Mouse (Mus musculus): ENCODE results near the gene Nenf. TPM values are rescaled to one million over a fixed set of nuclear protein-coding genes. Genes with fewer than 3 reads are reported as not detected.
A peak's percentile ranks its signal among the peaks of the same experiment; 100 is the strongest.

Nenf gene
- polyA plus RNA-seq, 1 experiment from 2014 or later = 60.1 TPM

GRCm38 (mm10) chr1:191313158-191313557, 4.8 kb downstream of the Nenf start:
- H3K9me3 ChIP-seq (ENCODE audit: control insufficient read depth, low read length) = no peaks in the 10 kb centered on the region
- ATAC-seq (ENCODE audit: insufficient number of reproducible peaks, low FRiP score, low TSS enrichment, low read depth) = no peak
- H3K36me3 ChIP-seq (ENCODE audit: control insufficient read depth, insufficient read depth, low read length) = no peaks in the 10 kb centered on the region
- WGBS = 72% methylated on average over 6 of the region's 6 CpGs
- no peak overlapping the region for H3K27ac ChIP-seq (replicated peaks; ENCODE audit: low read depth, low read length)
- no peak overlapping the region for H3K9ac ChIP-seq (ENCODE audit: low read length)
- peak overlapping the region; percentile 41 for H3K4me2 ChIP-seq (ENCODE audit: low read depth, severe bottlenecking)
- H3K27me3 ChIP-seq (ENCODE audit: control insufficient read depth, insufficient read depth, low read length) = no peaks in the 10 kb centered on the region
- peak overlapping the region; percentile 36; the same call in 1 of the 2 replicates for H3K4me3 ChIP-seq (ENCODE audit: low read depth, low read length)
- DNase-seq (ENCODE audit: low spot score) = no peak
- peaks cover 4% of the 10 kb centered on the region; the same call in 1 of the 2 replicates for H3K4me1 ChIP-seq (ENCODE audit: control insufficient read depth, insufficient read depth, low read length)

GRCm38 (mm10) chr1:191312513-191312941, 5.5 kb downstream of the Nenf start:
- DNase-seq (ENCODE audit: low spot score) = peak; percentile 90
- ATAC-seq (ENCODE audit: insufficient number of reproducible peaks, low FRiP score, low TSS enrichment, low read depth) = peak; percentile 80
- H3K4me3 ChIP-seq (ENCODE audit: low read depth, low read length) = peak overlapping the region; percentile 36
- 2% methylated on average over 14 of the region's 14 CpGs for WGBS
- no peak overlapping the region for H3K27ac ChIP-seq (replicated peaks; ENCODE audit: low read depth, low read length)
- no peaks in the 10 kb centered on the region for H3K27me3 ChIP-seq (ENCODE audit: control insufficient read depth, insufficient read depth, low read length)
- no peaks in the 10 kb centered on the region for H3K9me3 ChIP-seq (ENCODE audit: control insufficient read depth, low read length)
- no peaks in the 10 kb centered on the region for H3K36me3 ChIP-seq (ENCODE audit: control insufficient read depth, insufficient read depth, low read length)
- H3K4me2 ChIP-seq (ENCODE audit: low read depth, severe bottlenecking) = peak overlapping the region; percentile 41
- peaks cover 4% of the 10 kb centered on the region; the same call in 1 of the 2 replicates for H3K4me1 ChIP-seq (ENCODE audit: control insufficient read depth, insufficient read depth, low read length)
- H3K9ac ChIP-seq (ENCODE audit: low read length) = peak overlapping the region; percentile 38

GRCm38 (mm10) chr1:191311296-191311898, 6.6 kb downstream of the Nenf start:
- no peak for ATAC-seq (ENCODE audit: insufficient number of reproducible peaks, low FRiP score, low TSS enrichment, low read depth)
- no peak overlapping the region for H3K27ac ChIP-seq (replicated peaks; ENCODE audit: low read depth, low read length)
- no peaks in the 10 kb centered on the region for H3K9me3 ChIP-seq (ENCODE audit: control insufficient read depth, low read length)
- no peak for DNase-seq (ENCODE audit: low spot score)
- 0 out of 2 replicates have a peak, but pooled peaks cover 4% of the 10 kb centered on the region for H3K4me1 ChIP-seq (ENCODE audit: control insufficient read depth, insufficient read depth, low read length)
- H3K27me3 ChIP-seq (ENCODE audit: control insufficient read depth, insufficient read depth, low read length) = no peaks in the 10 kb centered on the region
- no peak overlapping the region for H3K4me2 ChIP-seq (ENCODE audit: low read depth, severe bottlenecking)
- H3K4me3 ChIP-seq (ENCODE audit: low read depth, low read length) = no peak overlapping the region
- H3K36me3 ChIP-seq (ENCODE audit: control insufficient read depth, insufficient read depth, low read length) = no peaks in the 10 kb centered on the region
- no peak overlapping the region for H3K9ac ChIP-seq (ENCODE audit: low read length)
- 80% methylated on average over 4 of the region's 4 CpGs for WGBS

- Histone ChIP-seq H3K27ac (replicated peaks; ENCODE audit: low read depth, low read length) (no peak overlapping the region), H3K4me2 (ENCODE audit: low read depth, severe bottlenecking) (no peak overlapping the region), H3K4me1 (ENCODE audit: control insufficient read depth, insufficient read depth, low read length) (no peaks in the 10 kb centered on the region), H3K27me3 (ENCODE audit: control insufficient read depth, insufficient read depth, low read length) (no peaks in the 10 kb centered on the region), H3K9me3 (ENCODE audit: control insufficient read depth, low read length) (no peaks in the 10 kb centered on the region), H3K9ac (ENCODE audit: low read length) (no peak overlapping the region), H3K36me3 (ENCODE audit: control insufficient read depth, insufficient read depth, low read length) (no peaks in the 10 kb centered on the region), H3K4me3 (ENCODE audit: low read depth, low read length) (no peak overlapping the region)
- no peak for ATAC-seq (ENCODE audit: insufficient number of reproducible peaks, low FRiP score, low TSS enrichment, low read depth)
- 78% methylated on average over 9 of the region's 9 CpGs for WGBS
- no peak for DNase-seq (ENCODE audit: low spot score)
Observed at GRCm38 (mm10) chr1:191307766-191308455, 10.1 kb downstream of the Nenf start.

- no peaks in the 10 kb centered on the region for H3K27me3 ChIP-seq (ENCODE audit: control insufficient read depth, insufficient read depth, low read length)
- 89% methylated on average over 9 of the region's 9 CpGs for WGBS
- H3K4me2 ChIP-seq (ENCODE audit: low read depth, severe bottlenecking) = no peak overlapping the region
- ATAC-seq (ENCODE audit: insufficient number of reproducible peaks, low FRiP score, low TSS enrichment, low read depth) = no peak
- no peaks in the 10 kb centered on the region for H3K9me3 ChIP-seq (ENCODE audit: control insufficient read depth, low read length)
- no peak overlapping the region for H3K4me3 ChIP-seq (ENCODE audit: low read depth, low read length)
- H3K36me3 ChIP-seq (ENCODE audit: control insufficient read depth, insufficient read depth, low read length) = no peaks in the 10 kb centered on the region
- H3K27ac ChIP-seq (replicated peaks; ENCODE audit: low read depth, low read length) = no peak overlapping the region
- DNase-seq (ENCODE audit: low spot score) = no peak
- no peaks in the 10 kb centered on the region for H3K4me1 ChIP-seq (ENCODE audit: control insufficient read depth, insufficient read depth, low read length)
- H3K9ac ChIP-seq (ENCODE audit: low read length) = no peak overlapping the region
Observed at GRCm38 (mm10) chr1:191306316-191306715, 11.7 kb downstream of the Nenf start.

- Histone ChIP-seq H3K36me3 (ENCODE audit: control insufficient read depth, insufficient read depth, low read length) (no peaks in the 10 kb centered on the region), H3K27me3 (ENCODE audit: control insufficient read depth, insufficient read depth, low read length) (no peaks in the 10 kb centered on the region), H3K9ac (ENCODE audit: low read length) (no peak overlapping the region), H3K4me3 (ENCODE audit: low read depth, low read length) (no peak overlapping the region), H3K4me2 (ENCODE audit: low read depth, severe bottlenecking) (no peak overlapping the region), H3K27ac (replicated peaks; ENCODE audit: low read depth, low read length) (no peak overlapping the region), H3K9me3 (ENCODE audit: control insufficient read depth, low read length) (no peaks in the 10 kb centered on the region), H3K4me1 (ENCODE audit: control insufficient read depth, insufficient read depth, low read length) (no peaks in the 10 kb centered on the region)
- 80% methylated on average over 7 of the region's 7 CpGs for WGBS
- ATAC-seq (ENCODE audit: insufficient number of reproducible peaks, low FRiP score, low TSS enrichment, low read depth) (no peak), DNase-seq (ENCODE audit: low spot score) (peak; percentile 41)
Observed at GRCm38 (mm10) chr1:191305610-191306009, 12.4 kb downstream of the Nenf start.

- no peak overlapping the region for H3K27ac ChIP-seq (replicated peaks; ENCODE audit: low read depth, low read length)
- H3K27me3 ChIP-seq (ENCODE audit: control insufficient read depth, insufficient read depth, low read length) = no peaks in the 10 kb centered on the region
- H3K4me3 ChIP-seq (ENCODE audit: low read depth, low read length) = no peak overlapping the region
- H3K9ac ChIP-seq (ENCODE audit: low read length) = no peak overlapping the region
- no peaks in the 10 kb centered on the region for H3K4me1 ChIP-seq (ENCODE audit: control insufficient read depth, insufficient read depth, low read length)
- WGBS = 77% methylated on average over 6 of the region's 6 CpGs
- no peak overlapping the region for H3K4me2 ChIP-seq (ENCODE audit: low read depth, severe bottlenecking)
- DNase-seq (ENCODE audit: low spot score) (no peak), ATAC-seq (ENCODE audit: insufficient number of reproducible peaks, low FRiP score, low TSS enrichment, low read depth) (no peak)
- no peaks in the 10 kb centered on the region for H3K9me3 ChIP-seq (ENCODE audit: control insufficient read depth, low read length)
- H3K36me3 ChIP-seq (ENCODE audit: control insufficient read depth, insufficient read depth, low read length) = no peaks in the 10 kb centered on the region
Observed at GRCm38 (mm10) chr1:191304216-191304615, 13.8 kb downstream of the Nenf start.

GRCm38 (mm10) chr1:191303736-191304135, 14.3 kb downstream of the Nenf start:
- Histone ChIP-seq H3K4me2 (ENCODE audit: low read depth, severe bottlenecking) (no peak overlapping the region), H3K27me3 (ENCODE audit: control insufficient read depth, insufficient read depth, low read length) (no peaks in the 10 kb centered on the region), H3K36me3 (ENCODE audit: control insufficient read depth, insufficient read depth, low read length) (no peaks in the 10 kb centered on the region), H3K9ac (ENCODE audit: low read length) (no peak overlapping the region), H3K4me1 (ENCODE audit: control insufficient read depth, insufficient read depth, low read length) (no peaks in the 10 kb centered on the region), H3K9me3 (ENCODE audit: control insufficient read depth, low read length) (no peaks in the 10 kb centered on the region), H3K27ac (replicated peaks; ENCODE audit: low read depth, low read length) (no peak overlapping the region), H3K4me3 (ENCODE audit: low read depth, low read length) (no peak overlapping the region)
- 69% methylated on average over 3 of the region's 3 CpGs for WGBS
- no peak for DNase-seq (ENCODE audit: low spot score)
- ATAC-seq (ENCODE audit: insufficient number of reproducible peaks, low FRiP score, low TSS enrichment, low read depth) = no peak
